Mouse (Mus musculus) lung, embryonic 14.5 days (tissue): ENCODE measurements at regions not wholly inside any gene's neighbourhood (a gene's known extent, or its start where the extent isn't known, plus 50 kb on each side); places are given as distances from the start of the nearest gene placed in this dataset.
"Not testable (repeated sequence)": the region's sequence is repeated elsewhere in the genome, so short reads cannot be mapped to it uniquely, and the experiment has no call there.

Source experiments
- ATAC-seq: fragments of 200-750 bp; cut with Nextera tagmentation; 2 replicates; pipeline ENCODE4 v1.8.0; 2017; ENCODE audit warnings: mild to moderate bottlenecking, moderate TSS enrichment, moderate library complexity; ENCODE audit not compliant: insufficient read depth
- DNase-seq: peaks from one replicate; pipeline ENCODE4 v3.0.0-alpha.2; 2015
- H3K27ac ChIP-seq: fragments of 300-500 bp; sonication (generic); 2 replicates; pipeline ENCODE4 v1.5.1; 2014; ENCODE audit warnings: low read depth, mild to moderate bottlenecking, moderate library complexity
- H3K27me3 ChIP-seq: fragments of 300-500 bp; sonication (generic); 2 replicates; pipeline ENCODE4 v1.6.1; 2014; ENCODE audit warnings: low read length, control low read depth; ENCODE audit not compliant: insufficient read depth
- H3K36me3 ChIP-seq: fragments of 300-500 bp; sonication (generic); 2 replicates; pipeline ENCODE4 v1.6.1; 2014; ENCODE audit warnings: control low read depth; ENCODE audit not compliant: insufficient read depth
- H3K4me1 ChIP-seq: fragments of 300-500 bp; sonication (generic); 2 replicates; pipeline ENCODE4 v1.6.1; 2014; ENCODE audit warnings: antibody characterized with exemption, control low read depth; ENCODE audit not compliant: insufficient read depth
- H3K4me2 ChIP-seq: fragments of 300-500 bp; sonication (generic); 2 replicates; pipeline ENCODE4 v1.6.1; 2014; ENCODE audit warnings: mild to moderate bottlenecking
- H3K4me3 ChIP-seq: fragments of 300-500 bp; sonication (generic); 2 replicates; pipeline ENCODE4 v1.5.1; 2014; ENCODE audit warnings: low read depth, low read length
- H3K9ac ChIP-seq: fragments of 300-500 bp; sonication (generic); 2 replicates; pipeline ENCODE4 v1.6.1; 2014
- H3K9me3 ChIP-seq: fragments of 300-500 bp; sonication (generic); 2 replicates; pipeline ENCODE4 v1.6.1; 2016; ENCODE audit warnings: low read depth, low read length, control low read depth
- CTCF ChIP-seq: IDR thresholded peaks from 2 replicates; pipeline ENCODE4 v1.5.1; 2016; ENCODE audit warnings: antibody characterized with exemption, low read depth
- WGBS: fragments of 180-500 bp; shearing (Covaris S2); extraction: QIAGEN DNeasy Blood & Tissue Kit; methylation state at CpG from one replicate; pipeline ENCODE4 v1.1.7; 2014; 5-methylcytosine and 5-hydroxymethylcytosine counted together

GRCm38 (mm10) chr14:44926368-44927203, 61.4 kb upstream of the Ptger2 start:
- H3K9me3 ChIP-seq, H3K4me1 ChIP-seq: not testable (repeated sequence)

GRCm38 (mm10) chr14:44921786-44922185, 62.6 kb upstream of the Ptgdr start:
- H3K4me2 ChIP-seq, H3K4me1 ChIP-seq, ATAC-seq, H3K9ac ChIP-seq, H3K27me3 ChIP-seq, H3K27ac ChIP-seq, H3K9me3 ChIP-seq, H3K36me3 ChIP-seq, H3K4me3 ChIP-seq: not testable (repeated sequence)
- DNase-seq = peak; percentile 9

More at GRCm38 (mm10) chr14:44926368-44927203, 61.4 kb upstream of the Ptger2 start:
- not testable (repeated sequence) for H3K4me3 ChIP-seq, H3K27ac ChIP-seq, ATAC-seq, H3K27me3 ChIP-seq, DNase-seq, H3K36me3 ChIP-seq, H3K9ac ChIP-seq, H3K4me2 ChIP-seq
- WGBS = 54% methylated on average over 3 of the region's 3 CpGs

- no peak for ATAC-seq
- DNase-seq = no peak
Observed at GRCm38 (mm10) chr14:44919389-44919788, 60.2 kb upstream of the Ptgdr start.

GRCm38 (mm10) chr14:44915627-44916026, 56.5 kb upstream of the Ptgdr start:
- Histone ChIP-seq H3K27me3 (no peaks in the 10 kb centered on the region), H3K9me3 (no peaks in the 10 kb centered on the region), H3K27ac (no peak overlapping the region), H3K9ac (no peak overlapping the region), H3K4me2 (no peak overlapping the region), H3K4me1 (no peaks in the 10 kb centered on the region), H3K4me3 (no peak overlapping the region), H3K36me3 (no peaks in the 10 kb centered on the region)
- 66% methylated on average over 2 of the region's 2 CpGs for WGBS
- ATAC-seq (no peak), DNase-seq (no peak)
- TF ChIP-seq CTCF = no peak

More at GRCm38 (mm10) chr14:44919389-44919788, 60.2 kb upstream of the Ptgdr start:
- Histone ChIP-seq H3K9me3 (no peaks in the 10 kb centered on the region), H3K4me1 (no peaks in the 10 kb centered on the region), H3K27ac (no peak overlapping the region), H3K4me2 (no peak overlapping the region), H3K4me3 (no peak overlapping the region), H3K27me3 (no peaks in the 10 kb centered on the region), H3K36me3 (no peaks in the 10 kb centered on the region), H3K9ac (no peak overlapping the region)
- WGBS = 82% methylated on average over 3 of the region's 3 CpGs
- no peak for TF ChIP-seq CTCF

- no peak overlapping the region for H3K9ac ChIP-seq
- DNase-seq (no peak), ATAC-seq (no peak)
- H3K27ac ChIP-seq = no peak overlapping the region
- TF ChIP-seq CTCF = no peak
- H3K27me3 ChIP-seq = no peaks in the 10 kb centered on the region
- H3K4me1 ChIP-seq = no peaks in the 10 kb centered on the region
- H3K4me3 ChIP-seq = no peak overlapping the region
- no peak overlapping the region for H3K4me2 ChIP-seq
- H3K9me3 ChIP-seq = no peaks in the 10 kb centered on the region
- no peaks in the 10 kb centered on the region for H3K36me3 ChIP-seq
Observed at GRCm38 (mm10) chr14:44912740-44913139, 53.6 kb upstream of the Ptgdr start.
